Mouse (Mus musculus): ENCODE measurements around the gene Me1.

Me1 gene

DNA sequence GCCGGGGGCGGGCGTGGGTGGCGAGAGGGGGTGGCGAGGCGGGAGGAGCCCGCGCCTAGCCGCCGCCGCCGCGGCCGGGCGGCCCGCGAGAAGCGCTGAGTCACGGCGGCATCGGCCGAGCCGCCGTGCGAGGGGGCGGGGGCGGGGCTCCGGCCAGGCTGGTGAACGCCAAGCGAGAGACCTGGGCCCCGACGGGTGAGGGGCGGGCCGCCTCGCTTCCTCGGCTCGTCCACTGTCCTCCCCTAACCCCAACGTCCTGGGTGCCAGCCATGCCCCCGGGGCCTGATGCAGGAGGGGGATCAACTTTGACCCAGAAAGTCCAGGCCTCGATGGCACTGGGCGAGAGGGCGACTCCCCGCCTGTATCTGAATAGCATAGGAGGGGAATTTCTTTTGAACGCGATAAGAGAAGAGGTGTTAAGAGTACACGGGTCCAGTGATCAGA, at the start of gene Me1:
TSS of gene Me1 (minus strand) at position 136 of the 444 bp plus-strand sequence.
- Histone ChIP-seq H3K27me3 (ENCODE audit: control insufficient read depth, insufficient read depth, low read length, poor library complexity, severe bottlenecking) (peaks cover 2% of the 10 kb centered on the region; the same call in 1 of the 2 replicates), H3K36me3 (ENCODE audit: control insufficient read depth, insufficient read depth, low read length, poor library complexity, severe bottlenecking) (no peaks in the 10 kb centered on the region)
- no peak for DNase-seq (ENCODE audit: low read depth, low spot score)

GRCm38 (mm10) chr9:86744041-86744440, 48.3 kb upstream of the Me1 start:
- no peak for DNase-seq (ENCODE audit: low read depth, low spot score)

GRCm38 (mm10) chr9:86742959-86743911, 47.5 kb upstream of the Me1 start, which contains the start of gene Prss35:
Gene Prss35 (plus strand): TSS chr9:86743649.
- Histone ChIP-seq H3K36me3 (ENCODE audit: control insufficient read depth, insufficient read depth, low read length, poor library complexity, severe bottlenecking) (no peaks in the 10 kb centered on the region), H3K27me3 (ENCODE audit: control insufficient read depth, insufficient read depth, low read length, poor library complexity, severe bottlenecking) (no peaks in the 10 kb centered on the region)
- DNase-seq (ENCODE audit: low read depth, low spot score), result no peak

More at GRCm38 (mm10) chr9:86744041-86744440, 48.3 kb upstream of the Me1 start:
- H3K27me3 ChIP-seq (ENCODE audit: control insufficient read depth, insufficient read depth, low read length, poor library complexity, severe bottlenecking), result no peaks in the 10 kb centered on the region
- H3K36me3 ChIP-seq (ENCODE audit: control insufficient read depth, insufficient read depth, low read length, poor library complexity, severe bottlenecking), result no peaks in the 10 kb centered on the region

- Histone ChIP-seq H3K36me3 (ENCODE audit: control insufficient read depth, insufficient read depth, low read length, poor library complexity, severe bottlenecking) (no peaks in the 10 kb centered on the region), H3K27me3 (ENCODE audit: control insufficient read depth, insufficient read depth, low read length, poor library complexity, severe bottlenecking) (no peaks in the 10 kb centered on the region)
- no peak for DNase-seq (ENCODE audit: low read depth, low spot score)
Measured at GRCm38 (mm10) chr9:86739971-86740370, 44.2 kb upstream of the Me1 start.

DNA sequence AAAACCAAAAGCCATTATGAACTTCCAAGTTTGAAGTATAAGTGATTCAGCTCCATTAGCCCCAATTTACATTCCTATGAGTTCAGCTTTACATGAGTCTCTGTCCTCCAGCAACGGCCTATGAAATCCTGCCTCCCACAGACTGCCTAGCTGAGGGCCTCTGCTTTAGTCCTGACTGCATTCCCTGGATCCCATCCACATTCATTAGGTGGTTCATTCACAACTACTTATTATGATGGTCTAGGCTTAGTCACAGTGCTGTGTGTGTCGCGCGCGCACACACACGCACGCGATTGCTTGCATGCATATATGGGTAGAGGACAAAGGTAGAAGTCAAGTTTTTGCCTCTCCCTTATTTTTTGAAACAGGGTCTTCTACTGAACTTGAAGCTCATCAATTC, 43.0 kb upstream of the Me1 start:
- Histone ChIP-seq H3K27me3 (ENCODE audit: control insufficient read depth, insufficient read depth, low read length, poor library complexity, severe bottlenecking) (no peaks in the 10 kb centered on the region), H3K36me3 (ENCODE audit: control insufficient read depth, insufficient read depth, low read length, poor library complexity, severe bottlenecking) (no peaks in the 10 kb centered on the region)
- no peak for DNase-seq (ENCODE audit: low read depth, low spot score)

DNA sequence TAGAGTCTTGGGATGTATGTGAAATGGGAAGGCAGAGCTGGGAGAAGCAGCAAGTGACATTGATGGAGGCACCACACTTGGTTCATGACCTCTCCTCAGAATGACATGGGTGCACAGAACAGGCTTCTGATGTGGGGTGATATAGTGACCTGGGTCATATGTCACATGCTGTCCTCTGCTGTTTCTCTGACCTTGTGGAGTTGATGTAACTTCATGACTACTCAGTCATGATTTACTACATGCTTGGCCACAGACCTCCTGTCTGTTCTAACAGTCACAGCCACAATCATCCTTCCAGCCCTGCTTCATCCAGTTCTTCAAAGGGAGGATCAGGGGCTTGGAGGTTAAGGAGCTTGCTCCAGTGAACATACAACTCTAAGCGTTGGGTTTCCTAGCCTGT, 42.3 kb upstream of the Me1 start:
- Histone ChIP-seq H3K27me3 (ENCODE audit: control insufficient read depth, insufficient read depth, low read length, poor library complexity, severe bottlenecking) (no peaks in the 10 kb centered on the region), H3K36me3 (ENCODE audit: control insufficient read depth, insufficient read depth, low read length, poor library complexity, severe bottlenecking) (no peaks in the 10 kb centered on the region)
- DNase-seq (ENCODE audit: low read depth, low spot score), result no peak

DNA sequence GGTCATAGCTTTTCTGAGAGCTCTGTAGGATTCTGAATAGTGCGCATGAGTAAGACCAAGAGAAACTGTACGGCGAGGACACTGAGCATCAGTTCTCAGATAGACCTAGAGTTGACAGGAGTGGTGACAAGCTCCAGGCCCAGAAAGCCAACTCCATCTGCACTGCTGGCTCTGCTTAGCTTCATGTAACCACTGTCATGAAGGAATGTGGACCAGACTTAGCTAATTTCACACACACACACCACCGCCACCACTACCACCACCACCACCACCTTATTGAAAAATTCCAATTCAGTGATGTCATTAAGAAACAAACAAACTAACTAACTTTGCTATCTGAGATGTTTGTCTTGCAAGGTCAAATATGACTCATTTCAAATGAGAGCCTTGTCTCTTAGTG, 41.2 kb upstream of the Me1 start:
- H3K36me3 ChIP-seq (ENCODE audit: control insufficient read depth, insufficient read depth, low read length, poor library complexity, severe bottlenecking), result no peaks in the 10 kb centered on the region
- no peaks in the 10 kb centered on the region for H3K27me3 ChIP-seq (ENCODE audit: control insufficient read depth, insufficient read depth, low read length, poor library complexity, severe bottlenecking)
- no peak for DNase-seq (ENCODE audit: low read depth, low spot score)

DNA sequence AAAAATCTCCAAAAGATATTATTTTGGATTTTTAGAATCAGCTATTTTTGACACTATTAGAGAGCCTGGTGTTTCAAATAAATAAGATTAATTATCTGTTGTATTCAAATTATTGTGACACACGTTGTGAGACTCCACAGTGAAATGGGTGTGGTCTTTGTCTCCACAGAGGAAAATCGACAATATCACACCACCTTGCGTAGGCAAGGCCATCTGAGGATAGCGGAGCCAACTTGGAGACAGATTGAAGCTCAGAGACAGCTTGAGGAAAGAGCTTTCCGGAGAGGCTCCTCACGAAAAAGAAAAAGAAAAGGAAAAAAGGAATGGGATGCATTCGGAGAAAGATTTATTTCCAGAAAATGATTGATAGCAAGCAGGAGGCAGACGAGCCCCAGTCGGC, 39.0 kb upstream of the Me1 start:
- DNase-seq (ENCODE audit: low read depth, low spot score), result no peak
- no peaks in the 10 kb centered on the region for H3K36me3 ChIP-seq (ENCODE audit: control insufficient read depth, insufficient read depth, low read length, poor library complexity, severe bottlenecking)
- no peaks in the 10 kb centered on the region for H3K27me3 ChIP-seq (ENCODE audit: control insufficient read depth, insufficient read depth, low read length, poor library complexity, severe bottlenecking)

- no peak for DNase-seq (ENCODE audit: low read depth, low spot score)
- H3K36me3 ChIP-seq (ENCODE audit: control insufficient read depth, insufficient read depth, low read length, poor library complexity, severe bottlenecking), result no peaks in the 10 kb centered on the region
- H3K27me3 ChIP-seq (ENCODE audit: control insufficient read depth, insufficient read depth, low read length, poor library complexity, severe bottlenecking), result no peaks in the 10 kb centered on the region
Measured at GRCm38 (mm10) chr9:86734357-86734756, 38.6 kb upstream of the Me1 start.

GRCm38 (mm10) chr9:86729811-86730210, 34.1 kb upstream of the Me1 start:
- Histone ChIP-seq H3K27me3 (ENCODE audit: control insufficient read depth, insufficient read depth, low read length, poor library complexity, severe bottlenecking) (no peaks in the 10 kb centered on the region), H3K36me3 (ENCODE audit: control insufficient read depth, insufficient read depth, low read length, poor library complexity, severe bottlenecking) (no peaks in the 10 kb centered on the region)
- no peak for DNase-seq (ENCODE audit: low read depth, low spot score)

DNA sequence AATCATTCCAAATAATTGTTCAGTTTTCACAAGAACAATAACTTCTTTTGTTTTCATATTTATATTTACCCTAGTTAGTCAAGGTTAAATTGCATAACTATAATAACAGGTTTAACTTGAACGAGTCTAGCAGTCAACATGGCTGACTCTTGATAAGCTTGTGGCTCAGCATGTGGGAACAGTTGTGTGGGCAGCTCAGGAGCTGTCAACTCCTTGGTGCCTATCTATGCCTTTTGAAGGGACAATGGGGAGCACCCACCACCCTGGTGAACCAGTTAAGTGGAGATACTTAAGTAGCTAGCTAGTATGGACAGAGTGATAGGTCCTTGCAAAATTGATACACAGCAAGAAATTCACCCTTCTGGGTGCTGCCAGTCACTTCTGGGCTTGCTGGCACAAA, 33.3 kb upstream of the Me1 start:
- no peaks in the 10 kb centered on the region for H3K36me3 ChIP-seq (ENCODE audit: control insufficient read depth, insufficient read depth, low read length, poor library complexity, severe bottlenecking)
- no peaks in the 10 kb centered on the region for H3K27me3 ChIP-seq (ENCODE audit: control insufficient read depth, insufficient read depth, low read length, poor library complexity, severe bottlenecking)
- DNase-seq (ENCODE audit: low read depth, low spot score), result no peak

- H3K27me3 ChIP-seq (ENCODE audit: control insufficient read depth, insufficient read depth, low read length, poor library complexity, severe bottlenecking), result no peaks in the 10 kb centered on the region
- DNase-seq (ENCODE audit: low read depth, low spot score), result no peak
- no peaks in the 10 kb centered on the region for H3K36me3 ChIP-seq (ENCODE audit: control insufficient read depth, insufficient read depth, low read length, poor library complexity, severe bottlenecking)
Measured at GRCm38 (mm10) chr9:86728214-86728814, 32.6 kb upstream of the Me1 start.

DNA sequence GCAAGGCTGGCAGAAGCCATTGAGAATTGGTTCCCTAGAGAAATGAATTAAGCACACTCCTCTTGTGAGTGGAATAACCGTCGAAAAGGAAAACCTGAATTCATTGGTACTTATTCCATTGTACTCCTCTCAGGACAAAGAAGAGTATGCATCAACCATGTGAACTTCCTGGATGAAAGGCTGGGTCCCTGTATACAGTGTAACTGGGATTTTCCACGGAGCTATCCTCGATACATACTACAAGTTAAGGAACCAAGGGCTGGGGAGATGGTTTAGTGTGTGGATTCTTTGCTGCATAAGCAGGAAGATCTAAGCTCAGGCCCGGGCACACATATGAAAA, 30.6 kb upstream of the Me1 start:
- H3K27me3 ChIP-seq (ENCODE audit: control insufficient read depth, insufficient read depth, low read length, poor library complexity, severe bottlenecking), result no peaks in the 10 kb centered on the region
- no peaks in the 10 kb centered on the region for H3K36me3 ChIP-seq (ENCODE audit: control insufficient read depth, insufficient read depth, low read length, poor library complexity, severe bottlenecking)
- no peak for DNase-seq (ENCODE audit: low read depth, low spot score)

GRCm38 (mm10) chr9:86725604-86726380, 30.0 kb upstream of the Me1 start:
- DNase-seq (ENCODE audit: low read depth, low spot score), result no peak
- Histone ChIP-seq H3K36me3 (ENCODE audit: control insufficient read depth, insufficient read depth, low read length, poor library complexity, severe bottlenecking) (no peaks in the 10 kb centered on the region), H3K27me3 (ENCODE audit: control insufficient read depth, insufficient read depth, low read length, poor library complexity, severe bottlenecking) (no peaks in the 10 kb centered on the region)

- H3K27me3 ChIP-seq (ENCODE audit: control insufficient read depth, insufficient read depth, low read length, poor library complexity, severe bottlenecking), result no peaks in the 10 kb centered on the region
- no peak for DNase-seq (ENCODE audit: low read depth, low spot score)
- no peaks in the 10 kb centered on the region for H3K36me3 ChIP-seq (ENCODE audit: control insufficient read depth, insufficient read depth, low read length, poor library complexity, severe bottlenecking)
Measured at GRCm38 (mm10) chr9:86725066-86725465, 29.3 kb upstream of the Me1 start.

Data from splenic B cell, adult 2 months (primary cell).